Mouse (Mus musculus) cortical plate, adult 2 months (tissue): ENCODE measurements at regions not wholly inside any gene's neighbourhood (a gene's known extent, or its start where the extent isn't known, plus 50 kb on each side); places are given as distances from the start of the nearest gene placed in this dataset.

Experiments used
- H3K27ac ChIP-seq: fragments of 200-500 bp; 2 replicates; pipeline ENCODE4 v1.5.1; 2012; ENCODE audit warnings: low read length, control low read depth, inconsistent platforms; ENCODE audit not compliant: insufficient read depth
- H3K4me1 ChIP-seq: fragments of 200-500 bp; 2 replicates; pipeline ENCODE4 v1.6.1; 2011; ENCODE audit warnings: low read length; ENCODE audit not compliant: control insufficient read depth, insufficient read depth
- H3K4me3 ChIP-seq: fragments of 200-500 bp; 2 replicates; pipeline ENCODE4 v1.5.1; 2011; ENCODE audit warnings: mild to moderate bottlenecking, low read length, control low read depth; ENCODE audit not compliant: insufficient read depth
- CTCF ChIP-seq: fragments of 200-500 bp; IDR thresholded peaks from 2 replicates; pipeline ENCODE4 v1.5.1; 2011; ENCODE audit warnings: mild to moderate bottlenecking, control low read depth, low read length; ENCODE audit not compliant: insufficient read depth; ENCODE audit errors: extremely low read depth
- POLR2A ChIP-seq: fragments of 200-500 bp; IDR thresholded peaks from 2 replicates; pipeline ENCODE4 v1.6.1; 2011; ENCODE audit warnings: mild to moderate bottlenecking, low read length, control low read depth; ENCODE audit not compliant: insufficient read depth; ENCODE audit errors: extremely low read depth

DNA sequence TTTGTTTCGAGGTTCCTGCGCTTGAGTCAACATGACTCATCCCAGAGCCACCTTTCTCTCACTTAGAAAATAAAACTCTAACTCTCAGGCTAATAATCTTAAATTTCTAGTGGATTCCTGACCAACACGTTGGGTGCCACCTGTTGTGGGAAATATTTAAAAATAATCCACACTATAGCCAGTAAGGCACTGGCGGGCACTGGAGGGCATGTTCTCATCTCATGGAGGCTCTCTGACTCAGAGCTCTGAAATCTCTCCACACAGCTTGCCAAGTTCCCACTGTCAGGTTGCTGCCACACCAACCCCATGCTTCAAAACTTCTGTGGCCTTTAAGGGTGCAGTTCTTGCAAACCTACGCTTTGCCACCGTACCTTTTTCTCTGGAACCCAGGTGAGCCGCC is 644.8 kb downstream of the Slc22a22 start:
- Histone ChIP-seq H3K27ac (no peak overlapping the region), H3K4me1 (no peaks in the 10 kb centered on the region), H3K4me3 (no peak overlapping the region)
- TF ChIP-seq CTCF (no peak), POLR2A (no peak)

DNA sequence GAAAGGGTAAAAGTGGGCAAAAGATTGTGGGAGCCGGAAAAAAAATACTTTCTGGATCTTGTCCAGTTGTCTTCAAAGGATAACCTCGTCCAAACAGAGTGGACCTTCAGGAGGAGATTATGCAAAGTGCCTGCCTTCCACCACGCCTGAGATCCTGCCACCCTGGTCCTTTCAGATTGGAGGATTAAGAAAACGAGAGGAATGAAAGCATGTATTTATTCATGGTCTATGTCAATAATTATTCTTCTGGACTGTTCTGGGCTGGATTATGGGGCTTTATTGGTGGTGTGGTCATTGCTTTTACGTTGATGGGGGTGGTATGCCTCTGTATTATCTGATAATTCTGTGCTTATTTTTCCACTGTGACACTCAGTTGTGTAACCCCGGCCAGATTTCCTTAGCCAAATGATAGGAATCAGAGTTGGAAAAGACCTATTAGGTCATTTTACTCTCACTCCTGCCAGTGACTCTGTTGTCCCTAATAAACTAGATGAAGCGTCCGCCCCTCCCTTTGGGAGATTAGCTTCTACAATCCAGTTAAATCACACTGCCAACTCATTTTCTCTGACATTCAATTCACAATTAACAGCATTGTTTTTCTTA is 656.3 kb downstream of the Slc22a22 start:
- Histone ChIP-seq H3K27ac (no peak overlapping the region), H3K4me1 (no peaks in the 10 kb centered on the region), H3K4me3 (no peak overlapping the region)
- TF ChIP-seq CTCF (no peak), POLR2A (no peak)

DNA sequence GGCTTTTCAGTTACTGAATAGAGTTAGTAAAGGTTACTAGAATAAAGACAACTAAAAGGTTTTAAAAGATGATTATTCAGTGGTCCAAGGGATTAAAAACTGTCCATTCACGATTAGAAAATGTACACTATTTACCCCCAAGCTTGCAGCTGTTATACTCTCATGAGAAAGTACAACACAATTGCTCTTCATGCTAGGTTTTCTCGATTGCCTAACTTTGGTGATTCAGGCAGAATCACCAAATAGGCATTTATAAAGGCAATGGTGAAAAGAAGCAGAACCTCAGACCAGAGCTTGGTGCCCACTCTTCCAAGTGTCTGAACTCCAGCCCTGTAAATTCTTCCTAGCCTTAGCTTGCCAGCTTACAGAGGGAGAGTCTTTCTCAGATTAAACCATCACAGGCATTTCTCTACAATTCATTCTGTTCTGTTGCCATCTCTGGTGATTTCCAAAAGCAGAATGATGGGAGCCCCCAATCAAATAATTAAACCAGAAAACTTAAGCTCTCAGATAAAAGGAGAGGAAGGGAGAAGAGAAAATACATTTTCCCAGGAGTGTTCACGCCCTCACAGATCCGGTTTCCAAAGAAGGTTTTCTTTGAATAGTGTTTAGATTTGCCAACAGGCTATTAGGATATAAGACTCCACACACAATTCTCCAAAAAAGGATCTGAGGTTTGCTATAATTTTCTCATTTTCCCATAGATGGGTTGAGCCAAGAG is 657.0 kb downstream of the Slc22a22 start:
- Histone ChIP-seq H3K4me3 (no peak overlapping the region), H3K27ac (no peak overlapping the region), H3K4me1 (no peaks in the 10 kb centered on the region)
- no peak for TF ChIP-seq CTCF
- TF ChIP-seq POLR2A = no peak

DNA sequence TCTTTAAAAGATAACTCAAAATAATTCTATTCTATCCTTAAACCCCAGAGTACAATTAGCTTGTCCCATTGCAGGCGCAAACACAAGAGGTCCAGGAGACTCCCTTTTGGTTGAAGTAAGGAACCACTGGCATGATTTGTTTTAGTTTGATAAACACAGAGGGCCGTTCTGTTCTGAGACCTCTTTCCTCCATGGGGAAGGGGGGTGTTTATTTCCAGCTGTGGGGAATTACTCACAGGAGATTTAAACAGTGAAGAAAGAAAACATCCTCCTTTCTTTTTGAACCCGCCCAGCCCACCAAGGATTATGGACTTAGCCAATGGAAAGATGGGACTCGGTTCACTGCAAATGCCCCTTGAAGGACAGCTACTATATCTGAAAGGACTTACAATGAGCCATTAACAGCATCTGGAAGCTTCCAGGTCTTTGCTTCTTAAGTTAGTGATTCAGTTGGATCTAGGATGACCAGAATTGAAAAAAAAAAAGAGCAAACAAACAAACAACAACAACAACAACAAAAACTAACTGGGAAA is 659.2 kb downstream of the Slc22a22 start:
- Histone ChIP-seq H3K4me1 (no peaks in the 10 kb centered on the region), H3K4me3 (no peak overlapping the region), H3K27ac (no peak overlapping the region)
- no peak for TF ChIP-seq POLR2A

DNA sequence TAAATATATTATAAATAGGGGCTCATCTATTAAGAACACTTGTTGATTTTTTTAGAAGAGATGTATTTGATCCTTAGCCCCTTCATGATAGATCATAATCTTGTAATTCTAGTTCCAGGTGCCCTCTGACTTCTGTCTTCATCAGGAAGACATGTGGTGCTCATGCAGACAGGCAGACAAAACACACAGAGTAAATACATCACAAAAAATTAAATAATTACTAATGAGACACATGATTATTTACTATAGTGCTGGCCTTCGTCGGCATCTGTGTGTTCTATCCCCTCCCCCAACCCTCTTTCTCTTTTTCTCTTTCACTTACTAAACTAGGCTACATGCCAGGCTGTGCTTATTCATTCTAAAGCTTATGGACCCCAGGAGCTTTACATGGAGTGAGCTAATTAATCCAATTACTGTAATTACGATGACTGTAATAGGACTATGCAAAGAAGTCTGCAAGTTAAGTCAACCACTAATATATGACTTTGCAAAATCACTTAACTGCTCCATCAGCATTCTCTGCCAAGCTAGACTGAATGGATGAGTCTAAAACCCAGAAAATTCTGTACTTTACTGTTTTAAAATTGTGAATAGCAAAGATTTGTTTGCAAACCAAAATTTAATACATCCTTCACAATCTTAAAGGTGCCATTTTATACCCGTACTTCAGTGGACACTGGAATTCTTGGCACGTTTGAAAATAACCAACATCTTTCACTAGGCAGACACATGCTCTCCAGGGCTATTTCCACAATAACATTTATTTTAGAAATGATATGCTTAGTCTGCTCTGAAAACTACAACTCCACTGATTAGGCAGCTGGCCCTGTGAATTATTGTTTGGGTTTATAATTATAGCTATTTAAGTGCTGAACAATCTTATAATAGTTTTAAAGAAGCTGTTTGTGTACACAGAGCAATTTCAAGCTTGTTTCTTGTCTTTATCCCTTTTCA is 659.9 kb downstream of the Slc22a22 start:
- Histone ChIP-seq H3K27ac (no peak overlapping the region), H3K4me1 (no peaks in the 10 kb centered on the region), H3K4me3 (no peak overlapping the region)
- TF ChIP-seq CTCF (no peak), POLR2A (no peak)

DNA sequence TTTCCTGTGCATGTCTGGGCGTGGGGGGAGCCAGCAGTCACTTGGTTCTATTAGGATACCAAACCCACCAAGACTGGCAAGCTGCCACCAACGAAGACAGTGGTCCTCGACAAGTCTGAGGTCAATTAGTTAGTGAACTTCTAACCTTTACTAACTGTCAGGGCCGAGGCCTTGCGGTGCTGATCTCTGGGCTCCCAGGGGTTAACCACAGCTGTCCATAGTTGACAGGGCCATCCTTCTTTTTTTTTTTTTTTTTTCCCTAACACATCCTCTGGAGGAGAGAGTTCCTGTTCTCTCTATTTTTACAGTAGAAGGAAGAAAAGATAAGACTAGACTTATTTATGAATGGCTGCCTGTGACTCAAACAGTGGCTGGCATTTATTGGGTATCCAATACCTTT is 663.5 kb downstream of the Slc22a22 start:
- Histone ChIP-seq H3K27ac (no peak overlapping the region), H3K4me3 (no peak overlapping the region), H3K4me1 (no peaks in the 10 kb centered on the region)
- TF ChIP-seq POLR2A (no peak), CTCF (no peak)

DNA sequence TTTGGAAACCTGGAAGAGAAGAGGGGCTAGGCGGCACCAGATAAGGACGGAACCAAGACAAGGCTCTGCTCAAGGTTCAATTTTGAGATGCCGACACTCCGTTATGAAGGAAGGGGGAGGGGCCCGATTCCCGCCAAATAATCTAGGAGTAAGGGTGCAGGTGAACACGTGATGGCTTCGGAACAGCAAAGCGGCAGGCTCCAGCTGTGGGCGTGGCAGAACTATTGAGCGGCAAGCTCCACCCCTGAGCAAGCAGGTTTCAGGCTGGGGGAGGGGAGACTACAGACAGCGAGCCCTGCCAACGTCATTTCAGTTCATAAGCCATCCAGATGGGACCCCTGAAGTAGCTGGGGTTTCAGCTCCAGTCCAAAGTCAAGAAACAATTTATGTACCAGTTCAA is 667.3 kb downstream of the Slc22a22 start:
- TF ChIP-seq CTCF (no peak), POLR2A (no peak)
- H3K4me3 ChIP-seq = no peak overlapping the region
- no peaks in the 10 kb centered on the region for H3K4me1 ChIP-seq
- H3K27ac ChIP-seq = no peak overlapping the region

DNA sequence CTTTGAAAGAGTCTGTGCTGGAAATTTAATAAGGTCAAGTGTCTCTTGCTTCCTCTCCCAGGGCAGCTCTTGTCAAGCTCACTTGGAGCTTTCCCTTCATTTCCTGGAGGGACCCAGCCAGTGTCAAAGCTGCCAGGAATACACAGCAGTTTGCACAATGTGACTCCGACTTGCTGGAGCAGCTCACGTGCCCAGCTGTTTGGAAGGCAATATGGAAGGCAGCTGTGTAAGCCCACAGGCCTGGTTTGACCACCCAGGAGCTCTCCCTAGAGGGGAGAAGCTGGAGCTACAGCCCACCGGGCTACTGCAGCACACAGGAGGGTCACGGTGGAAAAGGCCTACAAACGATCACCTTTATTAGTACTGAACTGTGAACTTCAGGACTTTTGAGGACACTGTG is 669.8 kb downstream of the Slc22a22 start:
- TF ChIP-seq CTCF = no peak
- no peak for TF ChIP-seq POLR2A
- Histone ChIP-seq H3K27ac (no peak overlapping the region), H3K4me3 (no peak overlapping the region), H3K4me1 (no peaks in the 10 kb centered on the region)

DNA sequence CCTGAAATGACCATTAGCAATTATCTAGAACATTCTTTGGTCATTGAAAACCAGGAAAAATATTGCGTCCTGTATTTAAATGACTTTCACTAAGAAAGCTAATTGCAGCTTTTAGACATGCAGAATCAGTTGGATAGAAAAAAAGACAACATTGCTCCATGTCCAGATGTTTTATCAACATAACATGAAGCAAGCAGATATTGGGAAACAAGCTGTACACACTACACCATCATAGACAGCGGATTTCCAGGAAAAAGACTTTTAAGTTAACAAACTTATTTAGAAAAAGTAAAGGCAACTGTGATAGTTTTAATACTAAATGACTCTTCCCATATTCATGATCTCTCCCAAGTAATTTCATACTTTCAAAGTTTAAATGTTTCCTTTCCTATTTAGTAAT is 675.5 kb downstream of the Slc22a22 start:
- TF ChIP-seq POLR2A (no peak), CTCF (no peak)
- H3K4me1 ChIP-seq = no peaks in the 10 kb centered on the region
- H3K27ac ChIP-seq = no peak overlapping the region
- no peak overlapping the region for H3K4me3 ChIP-seq

DNA sequence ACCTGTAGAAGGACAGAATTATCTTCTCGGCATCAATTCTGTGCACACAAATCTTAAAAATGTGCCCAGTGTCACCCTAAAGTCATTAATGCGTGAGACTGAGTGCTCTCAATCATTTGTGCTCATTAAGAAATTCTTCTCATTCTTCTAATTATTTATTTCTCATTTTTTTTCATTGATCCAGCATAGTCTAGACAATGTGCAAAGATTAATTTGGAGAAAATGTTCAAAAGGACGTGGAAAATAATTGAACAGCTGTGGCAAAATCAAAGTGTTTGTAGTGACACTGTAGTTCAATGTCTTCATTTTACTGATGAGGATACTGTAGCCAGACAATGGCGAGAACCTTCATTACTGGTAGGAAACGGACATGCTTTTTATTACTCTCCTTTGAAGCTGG is 702.0 kb downstream of the Slc22a22 start:
- Histone ChIP-seq H3K4me1 (no peaks in the 10 kb centered on the region), H3K4me3 (no peak overlapping the region), H3K27ac (no peak overlapping the region)
- TF ChIP-seq CTCF (no peak), POLR2A (no peak)
